Mouse (Mus musculus) cortical plate, adult 2 months (tissue): Measurements from ENCODE around the gene AI413582.

Experiments used
- CTCF ChIP-seq: fragments of 200-500 bp; IDR thresholded peaks from 2 replicates; pipeline ENCODE4 v1.5.1; 2011; ENCODE audit warnings: mild to moderate bottlenecking, control low read depth, low read length; ENCODE audit not compliant: insufficient read depth; ENCODE audit errors: extremely low read depth
- POLR2A ChIP-seq: fragments of 200-500 bp; IDR thresholded peaks from 2 replicates; pipeline ENCODE4 v1.6.1; 2011; ENCODE audit warnings: mild to moderate bottlenecking, low read length, control low read depth; ENCODE audit not compliant: insufficient read depth; ENCODE audit errors: extremely low read depth

GRCm38 (mm10) chr17:27613016-27613415 is 47.5 kb upstream of the AI413582 start:
- TF ChIP-seq POLR2A (no peak), CTCF (no peak)
